Mouse (Mus musculus): ENCODE results near the gene Znfx1. TPM values are rescaled to one million over a fixed set of nuclear protein-coding genes. Genes with fewer than 3 reads are reported as not detected.

Gene Znfx1
- polyA plus RNA-seq, 1 experiment from 2014 or later = 7.9 TPM

DNA sequence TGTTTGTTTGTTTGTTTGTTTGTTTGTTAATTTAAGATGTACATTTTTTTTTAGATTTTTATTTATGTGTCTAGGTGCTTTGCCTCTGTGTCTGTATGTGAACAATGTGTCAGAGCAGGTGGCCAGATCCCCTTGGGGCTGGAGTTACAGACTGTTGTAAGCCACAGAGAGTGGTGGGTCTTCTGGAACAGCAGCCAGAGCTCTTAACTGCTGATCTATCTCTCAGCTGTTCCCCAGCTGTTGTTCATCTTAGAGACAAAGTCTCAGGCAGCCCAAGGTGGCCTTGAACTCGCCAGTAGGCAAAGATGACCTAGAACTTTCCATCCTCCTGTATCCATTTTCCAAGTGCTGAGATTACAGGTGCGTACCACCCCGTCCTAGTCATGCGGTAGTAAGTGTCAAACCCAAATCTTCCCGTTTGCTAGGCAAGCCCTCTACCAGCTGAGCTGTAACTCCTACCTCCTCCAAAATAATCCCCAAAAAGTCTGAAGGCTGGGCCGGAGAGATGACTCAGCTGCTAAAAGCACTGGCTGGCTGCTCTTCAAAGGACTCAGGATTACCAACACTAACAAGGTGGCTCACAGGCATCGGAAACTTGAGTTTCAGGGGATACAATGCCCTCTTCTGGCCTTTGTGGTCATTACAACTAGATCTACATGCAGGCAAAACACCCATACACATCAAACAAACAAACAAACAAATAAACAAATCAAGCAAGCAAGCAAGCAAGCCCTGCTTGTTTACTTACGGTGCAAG lies 58.5 kb downstream of the Znfx1 start:
- no peak overlapping the region for H3K27ac ChIP-seq
- 39% methylated on average over 8 of the region's 8 CpGs for WGBS
- no peak overlapping the region for H3K4me2 ChIP-seq (replicated peaks)
- no peak overlapping the region for H3K9ac ChIP-seq
- no peak overlapping the region for H3K4me3 ChIP-seq
- no peaks in the 10 kb centered on the region for H3K27me3 ChIP-seq
- peaks cover 7% of the 10 kb centered on the region for H3K4me1 ChIP-seq
- no peaks in the 10 kb centered on the region for H3K9me3 ChIP-seq
- no peak for ATAC-seq (ENCODE audit: low FRiP score, low read depth)
- H3K36me3 ChIP-seq = no peaks in the 10 kb centered on the region

- Histone ChIP-seq H3K9me3 (no peaks in the 10 kb centered on the region), H3K9ac (no peak overlapping the region), H3K4me3 (no peak overlapping the region), H3K4me2 (replicated peaks) (no peak overlapping the region), H3K27ac (no peak overlapping the region), H3K27me3 (no peaks in the 10 kb centered on the region), H3K4me1 (peaks cover 11% of the 10 kb centered on the region), H3K36me3 (no peaks in the 10 kb centered on the region)
- ATAC-seq (ENCODE audit: low FRiP score, low read depth) = no peak
- 40% methylated on average over 9 of the region's 9 CpGs for WGBS
Measured at GRCm38 (mm10) chr2:167001486-167001885, 61.3 kb downstream of the Znfx1 start.

GRCm38 (mm10) chr2:166996533-166996894 lies 66.3 kb downstream of the Znfx1 start:
- Histone ChIP-seq H3K9me3 (no peaks in the 10 kb centered on the region), H3K36me3 (no peaks in the 10 kb centered on the region), H3K27ac (peak overlapping the region; percentile 77; the same call in 1 of the 2 replicates), H3K4me1 (peaks cover 45% of the 10 kb centered on the region), H3K9ac (peak overlapping the region; percentile 98), H3K27me3 (no peaks in the 10 kb centered on the region), H3K4me3 (peak overlapping the region; percentile 36), H3K4me2 (replicated peaks) (peak overlapping the region; percentile 56)
- peak; percentile 16; the same call in 1 of the 2 replicates for ATAC-seq (ENCODE audit: low FRiP score, low read depth)
- WGBS = 39% methylated on average over 8 of the region's 8 CpGs

DNA sequence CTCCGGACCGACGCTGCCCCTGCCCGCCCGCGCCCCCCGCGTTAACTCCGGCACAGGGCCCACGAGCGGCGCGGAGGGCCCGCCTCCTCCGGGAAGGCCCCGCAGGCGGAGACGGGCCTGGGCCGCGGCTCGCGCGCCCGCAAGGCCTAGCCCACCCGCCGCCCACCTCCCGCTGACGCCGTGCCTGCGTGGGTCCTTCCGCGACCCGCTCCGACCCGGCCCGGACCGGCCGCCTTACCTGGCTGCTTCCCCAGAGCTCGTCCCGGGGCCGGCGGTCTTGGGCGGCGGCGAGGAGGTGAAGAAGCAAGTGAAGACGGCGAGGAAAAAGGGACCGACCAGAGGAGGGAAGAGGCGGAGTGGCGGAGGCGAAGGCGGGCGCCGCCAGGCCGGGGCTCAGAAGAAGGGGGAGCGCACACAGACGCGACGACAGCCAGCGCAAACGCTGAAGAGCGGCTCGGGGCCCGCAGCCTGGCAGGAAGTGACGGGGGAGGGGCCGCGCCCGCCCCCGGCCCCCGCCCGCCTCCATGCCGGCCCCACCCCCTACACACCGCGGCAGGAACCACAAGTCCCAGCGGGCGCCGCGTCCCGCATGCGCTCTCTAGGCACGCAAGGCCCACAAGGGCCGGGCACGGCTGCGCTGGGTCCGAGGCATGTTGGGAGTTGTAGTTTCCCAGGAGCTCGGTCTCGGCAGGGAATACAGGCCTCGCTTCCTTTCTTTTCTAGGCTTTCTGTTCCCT lies 66.9 kb downstream of the Znfx1 start, which contains the start of gene Stau1:
Gene Stau1, minus strand, starts transcription at position 504 of the 737 bp plus-strand sequence.
- H3K9me3 ChIP-seq = no peaks in the 10 kb centered on the region
- peak; percentile 99 for ATAC-seq (ENCODE audit: low FRiP score, low read depth)
- H3K36me3 ChIP-seq = no peaks in the 10 kb centered on the region
- H3K9ac ChIP-seq = peak within 1 kb of the TSS; percentile 98
- H3K4me1 ChIP-seq = peaks cover 46% of the 10 kb centered on the region
- H3K4me2 ChIP-seq (replicated peaks) = peak within 1 kb of the TSS; percentile 97
- WGBS = under 1% methylated on average over 82 of the region's 88 CpGs
- no peaks in the 10 kb centered on the region for H3K27me3 ChIP-seq
- peak within 1 kb of the TSS; percentile 97 for H3K4me3 ChIP-seq
- H3K27ac ChIP-seq = peak within 1 kb of the TSS; percentile 99

- H3K4me2 ChIP-seq (replicated peaks) = peak overlapping the region; percentile 97
Measured at GRCm38 (mm10) chr2:166995021-166995795, 67.6 kb downstream of the Znfx1 start.

DNA sequence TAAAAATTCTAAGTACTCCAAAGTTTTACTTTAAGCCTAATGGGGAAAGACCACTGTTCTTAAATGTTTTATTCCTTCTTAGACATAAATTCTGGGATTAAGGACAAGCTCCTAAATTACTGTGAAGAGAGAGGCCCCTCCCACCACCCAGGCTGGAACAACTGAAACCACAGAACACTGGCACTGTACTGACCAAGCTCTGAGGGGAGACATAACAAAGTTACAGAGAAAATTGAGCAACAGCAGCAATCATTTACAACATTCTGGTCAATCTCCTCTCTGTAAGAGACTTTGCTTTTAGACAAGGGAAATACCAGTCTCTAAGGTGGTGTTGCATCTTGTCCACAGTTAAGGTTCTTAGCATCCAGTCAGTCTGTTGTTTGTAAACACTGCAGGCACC lies 70.9 kb downstream of the Znfx1 start:
- H3K4me2 ChIP-seq (replicated peaks) = no peak overlapping the region
- H3K4me1 ChIP-seq = peaks cover 63% of the 10 kb centered on the region
- peak overlapping the region; percentile 71 for H3K27ac ChIP-seq
- no peaks in the 10 kb centered on the region for H3K27me3 ChIP-seq
- H3K4me3 ChIP-seq = no peak overlapping the region
- ATAC-seq (ENCODE audit: low FRiP score, low read depth) = no peak
- H3K36me3 ChIP-seq = no peaks in the 10 kb centered on the region; the same call in 1 of the 2 replicates
- peak overlapping the region; percentile 48 for H3K9ac ChIP-seq
- H3K9me3 ChIP-seq = no peaks in the 10 kb centered on the region

More at GRCm38 (mm10) chr2:166995021-166995795, 67.6 kb downstream of the Znfx1 start:
- WGBS = 2% methylated on average over 28 of the region's 28 CpGs
- H3K27me3 ChIP-seq = no peaks in the 10 kb centered on the region
- peak overlapping the region; percentile 99 for H3K27ac ChIP-seq
- peaks cover 53% of the 10 kb centered on the region for H3K4me1 ChIP-seq
- peak overlapping the region; percentile 98 for H3K9ac ChIP-seq
- H3K36me3 ChIP-seq = no peaks in the 10 kb centered on the region
- peak overlapping the region; percentile 97 for H3K4me3 ChIP-seq
- no peak for ATAC-seq (ENCODE audit: low FRiP score, low read depth)
- H3K9me3 ChIP-seq = no peaks in the 10 kb centered on the region

- peak; percentile 24; the same call in 1 of the 2 replicates for ATAC-seq (ENCODE audit: low FRiP score, low read depth)
- H3K36me3 ChIP-seq = no peaks in the 10 kb centered on the region; the same call in 1 of the 2 replicates
- WGBS = 42% methylated on average over 7 of the region's 7 CpGs
- no peaks in the 10 kb centered on the region for H3K27me3 ChIP-seq
- H3K27ac ChIP-seq = peak overlapping the region; percentile 56; the same call in 1 of the 2 replicates
- no peak overlapping the region for H3K4me3 ChIP-seq
- H3K9me3 ChIP-seq = no peaks in the 10 kb centered on the region
- no peak overlapping the region for H3K9ac ChIP-seq
- peaks cover 59% of the 10 kb centered on the region for H3K4me1 ChIP-seq
- peak overlapping the region; percentile 41 for H3K4me2 ChIP-seq (replicated peaks)
Measured at GRCm38 (mm10) chr2:166990861-166991260, 72.0 kb downstream of the Znfx1 start.

Other genes with a start within 250 kb of the Znfx1 start
- 115 and 127 TPM in 2 replicates for gene Cse1l, start 157.0 kb downstream of the Znfx1 start, polyA plus RNA-seq (2015; fragmentation: Nextera tagmentation; extraction: Ambion mirVana)
- 108 and 114 TPM in 2 replicates for gene Stau1, start 66.7 kb downstream of the Znfx1 start, polyA plus RNA-seq (2015; fragmentation: Nextera tagmentation; extraction: Ambion mirVana)
- gene Ddx27, start 47.8 kb downstream of the Znfx1 start, polyA plus RNA-seq (2015; fragmentation: Nextera tagmentation; extraction: Ambion mirVana) = 54.3 and 54.6 TPM in 2 replicates
- gene Kcnb1, start 127.1 kb upstream of the Znfx1 start, polyA plus RNA-seq (2015; fragmentation: Nextera tagmentation; extraction: Ambion mirVana) = 0.84 and 1.0 TPM in 2 replicates
- gene Ptgis, start 177.6 kb upstream of the Znfx1 start, polyA plus RNA-seq (2015; fragmentation: Nextera tagmentation; extraction: Ambion mirVana) = 27.2 and 30.5 TPM in 2 replicates